Mouse (Mus musculus): ENCODE data around the gene Pus7l. TPM values are rescaled to one million over a fixed set of nuclear protein-coding genes. Genes with fewer than 3 reads are reported as not detected.
"Not testable (repeated sequence)": the region's sequence is repeated elsewhere in the genome, so short reads cannot be mapped to it uniquely, and the experiment has no call there.

The Pus7l gene
- total RNA-seq, 2 experiments from 2014 or later: 5.4 to 6.0 TPM

GRCm38 (mm10) chr15:94544052-94544636, 797 bp upstream of the Pus7l start:
- DNase-seq: no peak
- intact Hi-C loops (cut with DNase I): no loop called here

GRCm38 (mm10) chr15:94542567-94543408, 559 bp downstream of the Pus7l start:
- DNase-seq: no peak
- intact Hi-C loops (cut with DNase I): no loop called here

DNA sequence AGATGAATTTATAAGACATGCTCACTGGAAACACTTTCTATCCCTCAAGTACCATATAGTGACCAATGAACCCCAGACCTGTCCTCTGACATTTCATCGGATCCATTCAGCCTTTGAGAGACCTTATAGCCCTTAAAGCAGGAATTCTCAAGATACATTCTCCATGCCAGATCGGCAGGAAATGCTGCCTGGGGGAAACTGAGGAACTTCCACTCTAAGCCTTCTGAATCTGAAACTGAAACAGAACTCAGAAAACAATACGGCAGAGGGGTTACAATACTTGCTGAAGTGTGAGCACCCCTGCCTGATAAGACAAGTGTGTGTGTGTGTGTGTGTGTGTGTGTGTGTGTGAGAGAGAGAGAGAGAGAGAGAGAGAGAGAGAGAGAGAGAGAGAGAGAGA, 4.1 kb downstream of the Pus7l start:
- intact Hi-C loops (cut with DNase I): no loop called here
- DNase-seq: no peak

- DNase-seq: no peak
- intact Hi-C loops (cut with DNase I): no loop called here
Observed at GRCm38 (mm10) chr15:94535521-94535920, 7.8 kb downstream of the Pus7l start.

GRCm38 (mm10) chr15:94532956-94533355, 10.4 kb downstream of the Pus7l start:
- no peak for DNase-seq
- intact Hi-C loops (cut with DNase I): no loop called here

- DNase-seq: no peak
- intact Hi-C loops (cut with DNase I): no loop called here
Observed at GRCm38 (mm10) chr15:94532306-94532705, 11.0 kb downstream of the Pus7l start.

- intact Hi-C loops (cut with DNase I): no loop called here
Observed at GRCm38 (mm10) chr15:94530519-94530918, 12.8 kb downstream of the Pus7l start.

DNA sequence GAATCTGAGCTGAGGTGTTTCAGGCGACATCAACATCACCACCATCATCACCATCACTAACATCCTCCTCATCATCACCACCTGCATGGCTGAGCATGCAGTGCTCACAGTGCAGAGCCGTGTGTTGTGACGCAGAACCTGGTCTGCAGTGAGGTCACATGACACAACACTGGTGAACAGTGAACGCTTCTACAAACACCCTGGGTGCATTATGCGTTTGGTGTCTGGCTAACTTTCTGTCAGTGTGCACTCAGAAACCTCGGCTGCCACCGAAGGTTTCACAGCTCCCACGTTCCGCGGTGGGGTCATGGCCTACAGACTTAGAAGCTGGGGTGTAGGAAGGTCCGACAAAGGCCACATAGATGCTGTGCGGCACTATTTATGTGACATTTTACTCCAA, 18.4 kb downstream of the Pus7l start:
- intact Hi-C loops (cut with DNase I): loop anchor here (5.0 to 10.0 kb wide), 2 partner anchors 558 to 930 kb away; partner anchors contain the start of gene Prickle1
- no peak for DNase-seq

More at GRCm38 (mm10) chr15:94530519-94530918, 12.8 kb downstream of the Pus7l start:
- no peak for DNase-seq

DNA sequence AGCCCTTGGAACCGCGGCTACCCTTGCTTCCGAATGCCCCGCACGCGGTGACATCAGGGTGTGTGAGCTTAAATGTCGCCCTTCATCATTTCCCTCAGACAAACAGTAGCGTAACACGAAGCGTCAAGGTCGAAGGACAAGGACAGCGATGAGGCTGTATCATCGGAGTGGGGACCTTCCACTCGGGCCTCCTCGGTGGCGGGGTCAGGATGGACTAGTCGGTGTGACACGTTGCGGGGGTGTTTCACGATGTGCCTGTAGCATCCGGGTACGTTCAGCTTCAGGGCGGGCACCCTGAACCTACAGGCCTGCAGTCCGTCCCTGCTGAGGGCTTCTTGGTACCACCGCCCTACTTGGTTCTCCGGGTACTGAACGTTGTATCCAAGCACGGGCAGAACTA, 20.1 kb downstream of the Pus7l start:
- intact Hi-C loops (cut with DNase I): loop anchor here (5.0 to 10.0 kb wide), 2 partner anchors 556 to 928 kb away; partner anchors contain the start of gene Prickle1
- DNase-seq: no peak

GRCm38 (mm10) chr15:94520959-94521358, 22.4 kb downstream of the Pus7l start:
- intact Hi-C loops (cut with DNase I): loop anchor here (5.0 to 10.0 kb wide), 2 partner anchors 554 to 926 kb away; partner anchors contain the start of gene Prickle1
- no peak for DNase-seq

DNA sequence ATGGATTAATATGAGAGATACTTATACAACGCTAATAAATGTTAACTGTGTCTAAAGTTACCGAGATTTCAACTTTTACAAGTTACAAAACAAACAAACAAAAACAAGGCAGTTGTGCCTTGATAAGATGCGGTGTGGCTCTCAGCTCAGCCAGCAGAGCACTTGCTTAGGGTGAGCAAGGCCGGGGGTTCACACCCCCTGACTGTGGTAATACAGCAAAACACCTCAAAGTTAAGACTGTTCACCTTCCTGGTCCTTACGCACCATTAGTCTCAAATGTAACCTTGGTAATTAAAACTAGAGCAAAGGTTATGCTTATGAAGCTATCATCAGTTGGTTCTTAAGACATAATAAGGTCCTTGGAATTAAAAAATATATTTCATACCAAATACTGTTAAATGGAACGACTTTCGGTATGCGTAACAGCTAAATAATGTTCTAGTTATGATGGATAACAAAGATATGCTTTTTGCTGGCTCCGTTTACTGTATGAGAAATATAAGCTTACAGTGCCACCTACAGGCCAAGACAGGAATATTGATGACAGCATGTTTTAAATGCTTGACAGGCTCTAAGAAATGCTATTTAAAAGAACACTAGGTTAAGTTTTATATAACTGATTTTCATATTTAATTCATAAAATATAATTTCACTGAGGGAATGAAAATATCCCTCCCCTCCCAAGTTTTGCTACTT, 23.0 kb downstream of the Pus7l start:
- DNase-seq: no peak
- intact Hi-C loops (cut with DNase I): loop anchor here (5.0 to 10.0 kb wide), 2 partner anchors 553 to 926 kb away; partner anchors contain the start of gene Prickle1

- no peak for DNase-seq
- intact Hi-C loops (cut with DNase I): loop anchor here (10.0 kb wide), 2 partner anchors 113 to 173 kb away; no protein-coding TSS in a partner anchor
Observed at GRCm38 (mm10) chr15:94517913-94518491, 25.3 kb downstream of the Pus7l start.

DNA sequence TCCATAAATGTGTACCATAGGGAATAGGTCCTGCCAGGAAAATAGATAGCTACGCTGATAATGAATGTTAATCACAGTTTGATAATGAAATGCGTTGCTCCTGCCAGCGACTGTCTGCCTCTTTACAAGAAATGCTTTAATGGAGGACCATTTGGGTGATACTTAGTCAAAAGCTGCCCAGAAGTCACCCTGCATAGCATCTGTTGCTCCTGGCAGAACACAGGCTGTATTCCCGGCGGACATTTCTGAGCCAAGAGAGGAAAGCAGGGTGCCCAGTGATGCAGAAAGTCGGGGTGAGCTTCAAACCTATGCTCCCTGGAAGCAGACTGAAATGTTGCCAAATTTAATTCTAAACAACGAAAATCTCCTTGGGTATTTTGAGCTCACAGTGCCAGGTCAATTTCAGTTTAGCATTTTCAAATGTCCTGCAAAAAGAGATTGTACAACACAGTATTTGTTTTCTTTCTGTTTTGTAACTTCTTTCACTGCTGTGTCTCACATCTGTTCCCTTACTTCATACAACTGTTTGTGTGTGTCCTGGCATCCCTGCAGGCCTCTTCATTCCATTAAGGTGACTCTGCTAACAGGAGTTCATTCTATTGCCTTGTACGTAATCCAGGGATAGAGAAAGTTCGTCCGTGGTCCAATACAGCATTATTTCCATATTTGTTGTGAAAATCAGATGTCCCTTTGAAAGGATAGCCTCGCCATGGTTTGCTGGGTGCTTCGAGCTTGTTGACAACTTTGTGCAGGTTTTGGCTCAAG, 39.7 kb downstream of the Pus7l start:
- peak; percentile 76 for DNase-seq
- intact Hi-C loops (cut with DNase I): no loop called here

DNA sequence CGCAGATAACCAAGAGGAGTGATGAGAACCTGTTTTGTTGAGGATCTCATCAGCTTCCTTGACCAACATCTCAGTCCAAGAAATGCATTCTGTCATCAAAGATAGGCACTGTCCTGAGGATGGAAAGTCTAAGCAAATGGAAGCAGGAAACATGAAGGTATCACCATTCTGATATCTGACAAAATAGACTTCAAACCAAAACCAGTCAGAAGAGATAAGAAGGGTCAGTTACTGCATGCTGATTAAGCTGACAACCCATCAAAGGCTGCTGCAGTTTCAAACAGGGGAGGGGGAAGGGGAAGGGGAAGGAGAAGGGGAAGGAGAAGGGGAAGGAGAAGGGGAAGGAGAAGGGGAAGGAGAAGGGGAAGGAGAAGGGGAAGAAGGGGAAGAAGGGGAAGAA, 44.1 kb downstream of the Pus7l start:
- DNase-seq: no peak
- intact Hi-C loops (cut with DNase I): no loop called here

- intact Hi-C loops (cut with DNase I): no loop called here
- no peak for DNase-seq
Observed at GRCm38 (mm10) chr15:94495936-94496335, 47.4 kb downstream of the Pus7l start.

- intact Hi-C loops (cut with DNase I): no loop called here
- no peak for DNase-seq
Observed at GRCm38 (mm10) chr15:94494445-94494844, 48.9 kb downstream of the Pus7l start.

- intact Hi-C loops (cut with DNase I): no loop called here
- DNase-seq: no peak
Observed at GRCm38 (mm10) chr15:94489433-94489832, 53.9 kb downstream of the Pus7l start.

- intact Hi-C loops (cut with DNase I); DNase-seq: not testable (repeated sequence)
Observed at GRCm38 (mm10) chr15:94488028-94488427, 55.3 kb downstream of the Pus7l start.

GRCm38 (mm10) chr15:94482555-94482954, 60.8 kb downstream of the Pus7l start:
- intact Hi-C loops (cut with DNase I): no loop called here
- no peak for DNase-seq

DNA sequence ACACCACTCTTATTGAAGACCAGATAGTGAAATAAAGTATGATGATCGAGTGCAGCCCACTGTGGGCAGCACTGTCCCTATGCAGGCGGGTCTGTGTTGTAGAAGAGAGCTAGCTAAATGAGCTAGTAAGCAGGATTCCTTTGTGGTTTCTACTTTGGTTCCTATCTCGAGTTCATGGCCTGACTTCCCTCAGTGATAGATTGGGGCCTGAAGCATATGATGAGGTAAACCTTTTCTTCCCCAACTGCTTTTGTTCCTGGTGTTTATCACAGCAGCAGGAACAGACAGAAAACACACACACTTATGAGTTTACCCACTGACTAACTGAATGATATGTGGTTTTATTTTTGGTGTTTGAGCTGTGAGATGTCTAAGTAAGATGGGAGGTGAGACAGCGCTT, 62.6 kb downstream of the Pus7l start:
- DNase-seq: no peak
- intact Hi-C loops (cut with DNase I): no loop called here

Data from left cerebral cortex, postnatal 4 days (tissue).